Comparison of ENCODE assay signal across 23 mouse cellular contexts in the genomic region with DNA sequence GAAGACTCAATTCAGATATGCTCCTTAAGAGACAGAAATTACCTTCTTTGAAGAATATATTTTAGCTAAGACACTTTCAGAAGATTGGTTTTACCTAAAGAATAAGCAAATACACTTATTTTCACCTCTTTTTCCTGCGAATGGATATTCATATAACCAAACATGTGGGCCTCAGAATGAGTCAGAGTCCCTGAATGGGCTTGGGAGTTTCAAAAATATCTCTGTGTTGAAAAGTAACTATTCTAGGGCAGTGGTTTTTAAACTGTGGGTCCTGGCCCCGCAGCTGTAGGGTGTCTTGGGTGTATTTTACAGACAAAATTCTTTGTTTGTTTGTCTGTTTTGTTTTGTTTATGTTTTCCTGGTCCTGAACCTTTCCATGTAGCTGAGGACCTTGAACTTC.
A peak's percentile ranks its signal among the peaks of the same experiment; 100 is the strongest.
DNase-seq lines count a peak whose midpoint lies in the region; ATAC-seq and TF ChIP-seq lines count a peak whose summit lies in the region.
"Had no signal": no experiment of that assay in that cellular context is flagged by ENCODE, and none has a peak within 500 bp of the region (broad histone marks: within the 10 kb centered on the region; RNA-seq: fewer than 3 reads in every experiment).

No protein-coding gene starts in this region.

- H3K9ac ChIP-seq in CH12.LX (ENCODE audit: insufficient read depth, low read depth): no peak overlapping the region
- H3K9ac ChIP-seq in neural tube, embryonic 15.5 days (replicated peaks): no peak overlapping the region

- no peak for TF ChIP-seq CTCF in CH12.LX (conservative IDR thresholded peaks at IDR 0.05 in 1 of 2, IDR thresholded peaks at IDR 0.05 in 1 of 2; ENCODE audit: low read depth in 2 of 2, low read length in 2 of 2)

- peaks cover 7% of the 10 kb centered on the region for H3K9me3 ChIP-seq in CH12.LX (replicated peaks; ENCODE audit: low read length)
- no peaks in the 10 kb centered on the region for H3K9me3 ChIP-seq in neural tube, embryonic 15.5 days (replicated peaks)

- TF ChIP-seq EP300 in CH12.LX (IDR thresholded peaks at IDR 0.05; ENCODE audit: low read length): no peak

- no peak for TF ChIP-seq RAD21 in CH12.LX (IDR thresholded peaks at IDR 0.05; ENCODE audit: low read depth, low read length)

- dilution Hi-C loops in CH12.LX (cut with MboI; ENCODE audit: extremely low pct_ligation_motif_present, extremely low pct_unique_long_range_greater_than_20kb, low sequenced_read_pairs): no loop called here

- TF ChIP-seq POLR2A in CH12.LX (IDR thresholded peaks at IDR 0.05; ENCODE audit: low read depth, low read length): no peak

- peak; percentile 88 for ATAC-seq in frontal cortex, adult (ENCODE audit: low TSS enrichment)
- no peak for ATAC-seq in granulocyte monocyte progenitor cell, adult 5-6 weeks (replicated peaks; ENCODE audit: poor library complexity, severe bottlenecking)
- ATAC-seq in neural tube, embryonic 15.5 days (ENCODE audit: low FRiP score): no peak
- ATAC-seq: activated CD4-positive, CD25-positive, alpha-beta regulatory T cell, adult 4 months; CD4-positive, CD25-positive, alpha-beta regulatory T cell, adult 4 months; Patski had no signal

- no peaks in the 10 kb centered on the region for H3K79me2 ChIP-seq in CH12.LX (replicated peaks; ENCODE audit: control insufficient read depth, extremely low read depth, insufficient read depth, poor library complexity, severe bottlenecking)

- H3K4me2 ChIP-seq in CH12.LX (ENCODE audit: insufficient read depth, low read depth, poor library complexity, severe bottlenecking): no peak overlapping the region
- no peak overlapping the region for H3K4me2 ChIP-seq in neural tube, embryonic 15.5 days

- 89% methylated on average over 2 of the region's 2 CpGs for WGBS in neural tube, embryonic 15.5 days

- in situ Hi-C loops in CH12.LX (cut with MboI; ENCODE audit: low pct_ligation_motif_present, low pct_unique_long_range_greater_than_20kb, low sequenced_read_pairs): no loop called here

- no peaks in the 10 kb centered on the region for H3K36me3 ChIP-seq in CH12.LX (replicated peaks in 1 of 2; ENCODE audit: control insufficient read depth in 1 of 2, insufficient read depth in 1 of 2, low read length in 1 of 2)
- H3K36me3 ChIP-seq in neural tube, embryonic 15.5 days: no peaks in the 10 kb centered on the region
- H3K36me3 ChIP-seq: G1E had no signal

- no peak for DNase-seq in frontal cortex, postnatal 25 days (ENCODE audit: low spot score in 2 of 2)
- peak; percentile 7 to 21 for DNase-seq in right cerebral cortex, adult 2 months (ENCODE audit: low spot score in 2 of 2)
- DNase-seq in right cerebral cortex, postnatal 4 days: no peak
- DNase-seq in CH12.LX (ENCODE audit: extremely low read depth): no peak
- DNase-seq in brain, adult 2 months (ENCODE audit: low read depth, low spot score): peak; percentile 48
- DNase-seq: adrenal gland, adult 2 months; adrenal gland, adult 8-10 months; adrenal gland, postnatal 10 days; adrenal gland, postnatal 14 days; adrenal gland, postnatal 25 days; adrenal gland, postnatal 36 days; B cell, adult 2 months; cerebellum, adult 11 months; cerebellum, adult 11-12 months; cerebellum, adult 18-20 months; cerebellum, adult 2 months had no signal

- H3K4me3 ChIP-seq in CH12.LX (replicated peaks in 1 of 3; ENCODE audit: low read depth in 2 of 3, low read length in 2 of 3, poor library complexity in 1 of 3): no peak overlapping the region
- no peak overlapping the region for H3K4me3 ChIP-seq in neural tube, embryonic 15.5 days (replicated peaks)

- no peaks in the 10 kb centered on the region for H3K27me3 ChIP-seq in CH12.LX (replicated peaks)
- no peaks in the 10 kb centered on the region for H3K27me3 ChIP-seq in neural tube, embryonic 15.5 days (replicated peaks)
- H3K27me3 ChIP-seq: Patski had no signal

- H3K4me1 ChIP-seq in CH12.LX (ENCODE audit: control insufficient read depth in 1 of 2, insufficient read depth in 2 of 2): peaks cover 0 to 30% of the 10 kb centered on the region in 2 experiments; a peak in 2 of 4 replicates
- no peaks in the 10 kb centered on the region for H3K4me1 ChIP-seq in neural tube, embryonic 15.5 days

- no peak overlapping the region for H3K27ac ChIP-seq in CH12.LX (ENCODE audit: insufficient read depth, low read depth)
- H3K27ac ChIP-seq in neural tube, embryonic 15.5 days (replicated peaks): no peak overlapping the region

TF ChIP-seq in CH12.LX, 34 proteins besides CTCF, POLR2A, EP300 and RAD21:
- TF ChIP-seq NRF1 (IDR thresholded peaks at IDR 0.05; ENCODE audit: low read depth, low read length) (no peak), PAX5 (IDR thresholded peaks at IDR 0.05; ENCODE audit: low read length) (no peak), E2F4 (IDR thresholded peaks at IDR 0.05; ENCODE audit: insufficient replicate concordance, low read depth, low read length) (no peak), POLR2AphosphoS2 (IDR thresholded peaks at IDR 0.05; ENCODE audit: low read depth, low read length) (no peak), MEF2A (IDR thresholded peaks at IDR 0.05; ENCODE audit: borderline replicate concordance, low read depth, low read length) (peak; percentile 72), SMC3 (IDR thresholded peaks at IDR 0.05; ENCODE audit: low read depth, low read length) (no peak), ZMIZ1 (IDR thresholded peaks at IDR 0.05; ENCODE audit: low read depth, low read length) (no peak)
TF ChIP-seq in CH12.LX: peak in this region for 1.

Comparison
In these comparisons a context has a peak if more than half of its experiments do, and no peak if none do; other contexts are left out.
1. DNase-seq: peak in right cerebral cortex, adult 2 months (2 of 2) and brain, adult 2 months (single experiment); none in frontal cortex, postnatal 25 days (0 of 2), right cerebral cortex, postnatal 4 days (single experiment) and CH12.LX (single experiment).